Mouse (Mus musculus) embryonic fibroblast, embryonic 13.5 days (primary cell): ENCODE measurements around the gene Stk10.

Experiments
- CTCF ChIP-seq: IDR thresholded peaks from 2 replicates; pipeline ENCODE4 v1.5.1; 2011; ENCODE audit warnings: mild to moderate bottlenecking, control low read depth, low read length, moderate library complexity, borderline replicate concordance; ENCODE audit not compliant: insufficient read depth
- POLR2A ChIP-seq: IDR thresholded peaks from 2 replicates; pipeline ENCODE4 v1.6.1; 2011; ENCODE audit warnings: low read depth, mild to moderate bottlenecking, control low read depth, low read length, moderate library complexity

DNA sequence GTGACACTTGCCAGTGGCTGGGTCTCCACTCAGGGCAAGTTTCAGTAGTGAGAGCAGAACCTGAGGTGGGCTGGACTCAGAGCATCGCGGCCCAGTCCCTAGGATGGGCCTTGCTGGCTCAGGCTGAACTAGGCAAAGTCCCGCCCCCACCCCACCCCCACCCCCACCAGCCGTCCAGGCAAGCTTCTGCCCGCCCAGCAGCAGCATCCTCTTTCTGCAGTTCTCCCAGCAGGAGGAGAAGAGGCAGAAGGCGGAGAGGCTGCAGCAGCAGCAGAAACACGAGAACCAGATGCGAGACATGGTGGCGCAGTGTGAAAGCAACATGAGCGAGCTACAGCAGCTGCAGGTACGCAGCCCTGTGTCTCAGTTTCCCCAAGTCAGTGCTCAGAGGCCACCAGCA is 82.5 kb downstream of the Stk10 start:
- no peak for TF ChIP-seq CTCF
- TF ChIP-seq POLR2A: no peak
